Mouse (Mus musculus) ES-Bruce4 (cell line): ENCODE data around the gene 3110001I22Rik.

Source experiments
- CTCF ChIP-seq: IDR thresholded peaks from one replicate; pipeline ENCODE4 v1.8.1; 2011; ENCODE audit warnings: low read depth, low read length
- POLR2A ChIP-seq: IDR thresholded peaks from one replicate; pipeline ENCODE4 v1.8.1; 2011; ENCODE audit warnings: low read length; ENCODE audit not compliant: insufficient read depth

GRCm38 (mm10) chr16:13639508-13639907 lies 32.2 kb upstream of the 3110001I22Rik start:
- no peak for TF ChIP-seq POLR2A
- TF ChIP-seq CTCF, result no peak
